Mouse (Mus musculus): ENCODE results near the gene Eloa. TPM values are rescaled to one million over a fixed set of nuclear protein-coding genes. Genes with fewer than 3 reads are reported as not detected.
"Not testable (repeated sequence)": the region's sequence is repeated elsewhere in the genome, so short reads cannot be mapped to it uniquely, and the experiment has no call there.

The Eloa gene
- 20.9 and 26.5 TPM in 2 replicates for total RNA-seq (2014; rRNA removed)
- 19.7 and 19.8 TPM in 2 replicates for polyA plus RNA-seq (2015; fragmentation: Nextera tagmentation; extraction: Ambion mirVana)

DNA sequence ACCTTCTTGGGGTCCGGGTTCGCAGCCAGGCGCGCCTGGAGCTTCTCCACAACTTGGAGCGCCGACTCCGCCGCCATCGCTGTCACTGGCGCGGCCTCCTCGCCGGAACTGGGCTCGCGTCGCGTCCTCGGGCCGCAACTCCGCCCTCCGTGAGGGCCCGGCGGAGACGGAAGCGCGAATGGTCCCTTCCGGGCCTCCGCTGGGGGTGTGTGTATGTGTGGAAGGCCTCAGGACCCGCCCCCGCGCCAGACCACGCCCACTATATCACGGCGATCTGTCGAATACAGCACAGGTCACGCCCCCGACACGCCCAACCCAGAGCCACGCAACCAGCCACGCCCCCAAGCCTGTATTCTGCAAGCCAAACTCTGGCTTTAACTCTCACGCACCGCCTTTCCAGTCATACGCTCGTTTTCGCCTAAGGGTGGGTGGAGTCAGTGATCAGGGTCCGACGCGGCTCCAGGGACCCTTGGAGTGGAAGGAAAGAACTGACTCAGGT lies at the start of gene Eloa:
Gene Eloa, minus strand, starts transcription at position 215 of the 499 bp plus-strand sequence.
- TF ChIP-seq CTCF (IDR thresholded peaks at IDR 0.05; ENCODE audit: low read depth) = no peak; the same call in 1 of the 2 replicates
- H3K4me1 ChIP-seq (ENCODE audit: insufficient read depth, low read length) = peaks cover 5% of the 10 kb centered on the region; the same call in 1 of the 2 replicates
- peak within 1 kb of the TSS; percentile 98 for H3K4me3 ChIP-seq (ENCODE audit: low read length)
- WGBS = under 1% methylated on average over 29 of the region's 48 CpGs
- no peaks in the 10 kb centered on the region for H3K36me3 ChIP-seq (ENCODE audit: insufficient read depth, low read length)
- peak within 1 kb of the TSS; percentile 98 for H3K4me2 ChIP-seq (ENCODE audit: low read depth, low read length)
- H3K27me3 ChIP-seq (ENCODE audit: insufficient read depth, low read length) = no peaks in the 10 kb centered on the region
- no peaks in the 10 kb centered on the region for H3K9me3 ChIP-seq (ENCODE audit: low read length)
- DNase-seq (ENCODE audit: low spot score) = peak; percentile 98
- peak; percentile 99 for ATAC-seq
- H3K27ac ChIP-seq = peak within 1 kb of the TSS; percentile 82
- peak within 1 kb of the TSS; percentile 98 for H3K9ac ChIP-seq (replicated peaks; ENCODE audit: low read length)

- no peak overlapping the region for H3K27ac ChIP-seq
- H3K27me3 ChIP-seq (ENCODE audit: insufficient read depth, low read length) = no peaks in the 10 kb centered on the region
- ATAC-seq = peak; percentile 80
- WGBS = 3% methylated on average over 15 of the region's 15 CpGs
- TF ChIP-seq CTCF (IDR thresholded peaks at IDR 0.05; ENCODE audit: low read depth) = peak; percentile 100
- 0 out of 2 replicates have a peak, but pooled peaks cover 3% of the 10 kb centered on the region for H3K4me1 ChIP-seq (ENCODE audit: insufficient read depth, low read length)
- no peak overlapping the region for H3K9ac ChIP-seq (replicated peaks; ENCODE audit: low read length)
- peak; percentile 85 for DNase-seq (ENCODE audit: low spot score)
- H3K36me3 ChIP-seq (ENCODE audit: insufficient read depth, low read length) = no peaks in the 10 kb centered on the region
- no peaks in the 10 kb centered on the region for H3K9me3 ChIP-seq (ENCODE audit: low read length)
- H3K4me3 ChIP-seq (ENCODE audit: low read length) = no peak overlapping the region
- H3K4me2 ChIP-seq (ENCODE audit: low read depth, low read length) = peak overlapping the region; percentile 8; the same call in 1 of the 2 replicates
These were observed 49.7 kb upstream of the Eloa start for GRCm38 (mm10) chr4:136071178-136071714.

DNA sequence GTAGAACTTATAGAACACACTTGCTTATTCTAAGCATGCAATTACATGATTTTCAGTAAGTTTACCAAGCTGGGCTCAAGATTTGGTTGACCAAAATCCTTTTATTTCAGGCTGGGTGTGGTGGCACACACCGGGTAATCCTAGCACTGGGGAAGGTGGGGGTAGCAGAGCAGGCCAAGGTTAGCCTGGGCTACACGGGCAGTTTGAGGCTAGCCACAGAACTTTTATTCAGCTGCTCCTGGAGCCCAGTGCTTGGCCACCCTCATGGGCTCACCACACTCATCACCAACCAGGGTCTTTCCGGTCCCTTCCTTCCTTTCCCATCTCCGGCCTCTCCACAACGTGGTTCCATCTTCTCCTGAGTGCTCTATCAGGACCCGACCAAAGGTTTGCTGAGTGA lies 49.0 kb upstream of the Eloa start:
- no peak overlapping the region for H3K4me2 ChIP-seq (ENCODE audit: low read depth, low read length)
- whole genome bisulfite sequencing = 58% methylated on average over 6 of the region's 6 CpGs

GRCm38 (mm10) chr4:136069954-136070353 lies 48.4 kb upstream of the Eloa start:
- Histone ChIP-seq H3K4me1 (ENCODE audit: insufficient read depth, low read length) (0 out of 2 replicates have a peak, but pooled peaks cover 3% of the 10 kb centered on the region), H3K4me2 (ENCODE audit: low read depth, low read length) (no peak overlapping the region), H3K9ac (replicated peaks; ENCODE audit: low read length) (no peak overlapping the region), H3K4me3 (ENCODE audit: low read length) (no peak overlapping the region), H3K36me3 (ENCODE audit: insufficient read depth, low read length) (no peaks in the 10 kb centered on the region), H3K27me3 (ENCODE audit: insufficient read depth, low read length) (no peaks in the 10 kb centered on the region), H3K9me3 (ENCODE audit: low read length) (no peaks in the 10 kb centered on the region), H3K27ac (no peak overlapping the region)
- DNase-seq (ENCODE audit: low spot score) (peak; percentile 88), ATAC-seq (peak; percentile 77)
- TF ChIP-seq CTCF (IDR thresholded peaks at IDR 0.05; ENCODE audit: low read depth) = peak; percentile 97
- WGBS = 2% methylated on average over 18 of the region's 18 CpGs

More for the DNA sequence above, 49.0 kb upstream of the Eloa start:
- Histone ChIP-seq H3K9me3 (ENCODE audit: low read length) (no peaks in the 10 kb centered on the region), H3K27ac (no peak overlapping the region), H3K36me3 (ENCODE audit: insufficient read depth, low read length) (no peaks in the 10 kb centered on the region), H3K9ac (replicated peaks; ENCODE audit: low read length) (no peak overlapping the region), H3K4me1 (ENCODE audit: insufficient read depth, low read length) (0 out of 2 replicates have a peak, but pooled peaks cover 3% of the 10 kb centered on the region), H3K27me3 (ENCODE audit: insufficient read depth, low read length) (no peaks in the 10 kb centered on the region), H3K4me3 (ENCODE audit: low read length) (no peak overlapping the region)
- DNase-seq (ENCODE audit: low spot score) (no peak), ATAC-seq (no peak)
- TF ChIP-seq CTCF (IDR thresholded peaks at IDR 0.05; ENCODE audit: low read depth) = no peak

- H3K9ac ChIP-seq (replicated peaks; ENCODE audit: low read length) = no peak overlapping the region
- no peak overlapping the region for H3K4me3 ChIP-seq (ENCODE audit: low read length)
- DNase-seq (ENCODE audit: low spot score) (no peak), ATAC-seq (no peak)
- 0 out of 2 replicates have a peak, but pooled peaks cover 3% of the 10 kb centered on the region for H3K4me1 ChIP-seq (ENCODE audit: insufficient read depth, low read length)
- WGBS = 73% methylated on average over 4 of the region's 4 CpGs
- H3K27ac ChIP-seq = no peak overlapping the region
- H3K4me2 ChIP-seq (ENCODE audit: low read depth, low read length) = no peak overlapping the region
- TF ChIP-seq CTCF (IDR thresholded peaks at IDR 0.05; ENCODE audit: low read depth) = no peak
- no peaks in the 10 kb centered on the region for H3K36me3 ChIP-seq (ENCODE audit: insufficient read depth, low read length)
- H3K9me3 ChIP-seq (ENCODE audit: low read length) = no peaks in the 10 kb centered on the region
- H3K27me3 ChIP-seq (ENCODE audit: insufficient read depth, low read length) = no peaks in the 10 kb centered on the region
These were observed 47.8 kb upstream of the Eloa start for GRCm38 (mm10) chr4:136069313-136069712.

DNA sequence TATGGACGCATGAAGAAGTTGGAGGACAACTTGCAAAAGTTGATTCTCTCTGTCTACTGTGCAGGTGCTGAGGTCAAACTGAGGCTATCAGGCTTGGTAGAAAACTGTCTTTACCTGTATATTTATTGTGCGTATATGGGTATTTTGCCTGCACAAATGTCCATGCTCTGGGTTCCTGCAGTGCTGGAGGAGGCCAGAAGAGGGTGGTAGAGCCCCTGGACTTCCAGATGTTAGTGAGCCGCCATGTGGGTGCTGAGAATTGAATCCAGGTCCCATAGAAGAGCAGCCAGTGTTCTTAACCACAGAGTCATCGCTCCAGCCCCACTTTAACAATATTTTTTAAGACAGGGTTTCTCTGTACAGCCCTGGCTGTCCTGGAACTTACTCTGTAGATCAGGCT lies 41.6 kb upstream of the Eloa start:
- H3K4me3 ChIP-seq (ENCODE audit: low read length) = no peak overlapping the region
- H3K9ac ChIP-seq (replicated peaks; ENCODE audit: low read length) = no peak overlapping the region
- H3K4me2 ChIP-seq (ENCODE audit: low read depth, low read length) = no peak overlapping the region
- WGBS = 91% methylated on average over 4 of the region's 4 CpGs
- TF ChIP-seq CTCF (IDR thresholded peaks at IDR 0.05; ENCODE audit: low read depth) = no peak
- no peak for ATAC-seq
- no peaks in the 10 kb centered on the region for H3K4me1 ChIP-seq (ENCODE audit: insufficient read depth, low read length)
- H3K27me3 ChIP-seq (ENCODE audit: insufficient read depth, low read length) = no peaks in the 10 kb centered on the region
- H3K9me3 ChIP-seq (ENCODE audit: low read length) = no peaks in the 10 kb centered on the region
- H3K36me3 ChIP-seq (ENCODE audit: insufficient read depth, low read length) = no peaks in the 10 kb centered on the region
- no peak overlapping the region for H3K27ac ChIP-seq
- no peak for DNase-seq (ENCODE audit: low spot score)

DNA sequence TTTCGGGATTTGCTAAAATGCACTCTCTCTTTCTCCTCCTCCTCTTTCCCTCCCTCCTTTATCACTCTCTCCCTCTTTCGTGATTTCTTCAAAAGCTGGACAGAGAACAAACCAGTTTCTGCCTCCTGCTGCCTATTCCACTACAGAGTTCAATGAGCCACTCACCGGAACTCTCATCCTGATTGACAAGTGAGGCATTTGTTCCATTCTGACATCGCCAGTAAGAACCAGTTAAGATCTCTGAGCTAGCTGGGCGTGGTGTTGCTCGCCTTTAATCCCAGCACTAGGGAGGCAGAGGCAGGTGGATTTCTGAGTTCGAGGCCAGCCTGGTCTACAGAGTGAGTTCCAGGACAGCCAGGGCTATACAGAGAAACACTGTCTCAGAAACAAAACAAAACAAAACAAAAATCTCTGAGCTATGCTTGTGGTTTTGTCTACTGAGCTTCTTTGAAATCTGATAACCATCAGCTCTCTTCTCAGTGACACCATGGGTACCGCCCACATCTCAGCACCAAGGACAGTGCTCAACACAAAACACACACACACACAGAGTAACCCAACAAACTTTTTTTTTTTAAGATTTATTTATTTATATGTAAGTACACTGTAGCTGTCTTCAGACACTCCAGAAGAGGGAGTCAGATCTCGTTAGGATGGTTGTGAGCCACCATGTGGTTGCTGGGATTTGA lies 38.4 kb upstream of the Eloa start:
- ATAC-seq; H3K36me3 ChIP-seq (ENCODE audit: insufficient read depth, low read length); H3K4me3 ChIP-seq (ENCODE audit: low read length); DNase-seq (ENCODE audit: low spot score); H3K4me2 ChIP-seq (ENCODE audit: low read depth, low read length); H3K27ac ChIP-seq; H3K9ac ChIP-seq (replicated peaks; ENCODE audit: low read length); H3K9me3 ChIP-seq (ENCODE audit: low read length); H3K4me1 ChIP-seq (ENCODE audit: insufficient read depth, low read length); H3K27me3 ChIP-seq (ENCODE audit: insufficient read depth, low read length): not testable (repeated sequence)
- 67% methylated on average over 9 of the region's 9 CpGs for WGBS

Measured in hindbrain, postnatal 0 days (tissue).